Mouse (Mus musculus) cerebellum, adult 2 months (tissue): ENCODE results near the gene Pqlc2.

Source experiments
- CTCF ChIP-seq: fragments of 200-500 bp; IDR thresholded peaks from 2 replicates; pipeline ENCODE4 v1.5.1; 2011; ENCODE audit warnings: low read depth, mild to moderate bottlenecking, control low read depth, low read length, moderate library complexity, borderline replicate concordance; ENCODE audit not compliant: insufficient read depth
- POLR2A ChIP-seq: fragments of 200-500 bp; IDR thresholded peaks from 2 replicates; pipeline ENCODE4 v1.6.1; 2011; ENCODE audit warnings: low read length, control low read depth, borderline replicate concordance; ENCODE audit not compliant: insufficient read depth

DNA sequence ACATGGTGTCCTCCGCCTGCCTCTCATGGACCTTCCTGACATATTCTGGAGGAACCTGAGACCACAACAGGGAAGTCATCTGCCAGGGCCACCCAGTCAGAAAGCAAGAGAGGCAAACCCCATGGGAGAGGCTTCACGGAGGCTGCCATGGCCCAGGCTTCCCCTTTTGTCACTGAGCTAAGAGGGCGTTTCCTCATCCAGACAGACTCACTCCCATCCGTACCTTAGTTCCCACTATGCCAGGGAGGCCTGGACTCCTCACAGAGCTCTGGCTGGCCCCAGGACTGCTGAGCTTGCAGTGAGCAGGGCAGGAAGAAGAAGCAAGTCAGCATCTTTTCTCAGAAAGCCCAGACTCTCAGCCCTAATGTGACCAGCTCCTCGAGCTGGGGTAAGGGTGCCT is 2.6 kb downstream of the Pqlc2 start:
- TF ChIP-seq CTCF = no peak
- TF ChIP-seq POLR2A = no peak
